Mouse (Mus musculus) right cerebral cortex, postnatal 10 days (tissue): ENCODE measurements at regions not wholly inside any gene's neighbourhood (a gene's known extent, or its start where the extent isn't known, plus 50 kb on each side); places are given as distances from the start of the nearest gene placed in this dataset.

ENCODE experiments used
- DNase-seq, 2 experiments: peaks; one replicate each; pipeline ENCODE4 v3.0.0; 2021; ENCODE audit warnings: low spot score in 2 of 2

DNA sequence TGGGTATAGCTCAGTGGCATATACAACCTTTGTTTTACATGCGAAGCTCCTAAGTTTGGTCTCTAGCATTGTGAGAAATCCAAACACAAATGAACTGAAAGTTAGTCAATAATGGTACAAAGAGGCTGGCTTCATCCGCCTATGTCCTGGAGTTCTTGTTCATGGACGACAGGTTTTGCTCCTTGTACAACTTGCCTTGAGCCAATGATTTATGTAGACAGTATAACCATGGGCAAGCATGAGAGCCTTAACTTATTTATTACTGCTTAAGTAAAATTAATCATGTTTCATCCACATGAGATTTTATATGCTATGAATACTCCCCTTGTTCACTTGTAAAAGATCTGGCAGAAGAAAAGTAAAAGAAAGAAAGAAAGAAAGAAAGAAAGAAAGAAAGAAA, 205.7 kb upstream of the Tet2 start:
- no peak for DNase-seq

GRCm38 (mm10) chr3:133751011-133751410, 206.1 kb upstream of the Tet2 start:
- no peak for DNase-seq

GRCm38 (mm10) chr3:133751565-133751964, 206.6 kb upstream of the Tet2 start:
- DNase-seq, result no peak

DNA sequence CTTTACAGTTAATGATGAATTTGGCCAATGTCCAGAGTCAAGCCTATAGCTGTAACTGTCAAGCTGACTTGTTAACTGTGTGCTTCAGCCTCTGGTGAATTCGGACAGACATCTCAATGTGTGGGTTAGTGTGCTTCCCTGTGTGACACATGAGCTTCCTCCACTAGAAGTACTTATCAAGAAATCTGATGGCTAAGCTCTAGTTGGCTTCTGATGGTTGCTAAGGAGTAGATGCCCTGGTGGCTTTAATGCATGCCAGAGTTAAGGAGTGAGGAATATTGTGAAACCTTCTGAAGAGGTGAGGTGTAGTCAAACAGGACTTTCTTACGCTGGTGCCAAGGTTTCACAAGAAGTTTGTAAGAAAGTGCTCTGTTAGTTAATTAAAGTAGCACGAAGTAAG, 208.1 kb upstream of the Tet2 start:
- no peak for DNase-seq

DNA sequence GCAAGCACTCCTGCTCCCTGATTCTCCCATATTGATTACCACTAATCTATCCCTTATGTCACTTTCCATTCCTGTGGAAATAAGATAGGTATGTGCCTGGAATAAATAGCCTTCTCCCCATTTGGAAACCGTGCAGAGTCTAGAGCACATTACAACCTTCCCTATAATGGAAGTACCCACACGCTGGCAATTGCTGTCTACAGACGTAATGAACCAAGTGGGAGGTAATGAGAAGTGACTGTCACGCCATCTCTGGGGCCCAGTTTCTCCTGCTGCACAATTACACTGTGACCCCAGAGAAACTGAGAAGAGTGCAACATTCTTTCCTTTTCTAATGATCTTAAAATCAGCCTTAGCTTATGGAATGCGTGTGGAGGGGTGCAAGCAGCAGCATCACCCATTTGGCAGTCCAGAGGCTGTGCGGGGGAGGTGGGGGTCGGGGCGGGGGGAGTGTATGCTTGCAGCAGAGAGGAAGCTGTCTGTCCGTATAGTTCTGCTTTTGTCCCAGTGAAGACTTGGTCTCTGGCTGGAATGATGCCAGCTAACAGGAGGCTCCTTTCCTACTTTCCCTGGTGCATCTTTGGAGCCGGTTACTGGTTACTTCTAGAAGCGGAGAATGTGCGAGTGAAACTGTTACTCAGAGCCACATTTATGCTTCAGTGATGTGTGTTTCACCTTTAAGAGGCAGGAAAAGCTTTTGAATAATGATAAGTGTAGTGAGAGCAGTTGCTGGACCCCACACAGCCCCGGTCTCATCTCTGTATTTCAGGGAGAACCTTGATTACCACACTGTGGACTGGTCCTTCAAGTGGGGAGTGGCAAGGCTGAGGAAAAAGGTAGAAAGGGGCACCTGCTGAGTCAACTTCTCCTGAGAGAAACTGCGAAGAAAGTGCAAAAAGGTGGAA, 209.3 kb upstream of the Tet2 start:
- DNase-seq, result peak in 1 of 2 experiments; percentile 34

DNA sequence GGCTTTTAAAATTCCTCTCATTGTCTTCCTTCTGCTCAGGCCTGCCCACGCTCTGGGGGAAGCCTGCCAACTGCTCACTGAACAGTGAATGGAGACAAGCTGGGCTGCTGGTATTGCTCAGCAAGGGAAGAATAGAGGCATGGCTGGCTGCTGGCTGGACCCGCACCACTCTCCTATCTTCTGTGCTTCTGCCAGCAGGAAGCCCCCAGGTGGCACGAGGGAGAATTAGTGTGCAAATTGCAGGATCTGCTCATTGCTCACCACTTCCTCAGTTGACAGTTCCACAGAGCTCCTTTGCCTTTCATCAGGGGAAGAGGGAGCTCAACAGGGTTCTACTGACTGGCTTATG, 209.9 kb upstream of the Tet2 start:
- DNase-seq, result peak; percentile 94

DNA sequence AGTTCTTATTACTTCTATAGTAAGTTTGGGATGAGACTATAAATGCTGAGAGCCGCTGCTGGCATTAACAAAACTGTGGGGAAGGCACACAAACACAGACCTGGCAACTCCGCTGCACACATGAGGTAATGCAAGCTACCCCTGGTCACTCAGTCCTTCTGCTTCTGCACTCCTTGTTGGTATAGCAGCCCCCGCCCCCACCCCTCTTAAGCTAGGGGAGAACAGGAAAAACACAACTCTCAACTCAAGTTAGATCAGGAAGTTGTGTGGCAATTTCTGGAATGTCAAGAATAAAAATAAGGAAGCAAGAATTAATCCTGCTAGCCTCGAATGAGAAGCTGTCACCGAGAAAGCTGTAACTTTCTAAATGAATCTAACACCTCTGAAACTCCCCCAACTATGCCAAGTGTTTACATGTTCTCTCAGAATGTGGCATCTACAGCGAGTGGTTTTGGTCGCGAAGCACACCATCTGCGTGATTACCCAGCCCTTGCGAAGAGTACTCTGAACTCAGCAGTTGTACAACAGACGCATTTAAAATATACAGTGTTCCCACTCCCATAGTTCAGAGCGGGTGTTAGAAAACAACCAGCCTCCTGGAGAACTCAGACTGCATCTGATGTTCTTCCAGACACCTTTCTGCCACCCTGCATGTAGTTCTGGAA, 212.9 kb upstream of the Tet2 start:
- peak; percentile 46 to 77 for DNase-seq

- no peak for DNase-seq
Observed at GRCm38 (mm10) chr3:133758421-133758820, 213.5 kb upstream of the Tet2 start.

- no peak for DNase-seq
Observed at GRCm38 (mm10) chr3:133759611-133760010, 214.7 kb upstream of the Tet2 start.

- no peak for DNase-seq
Observed at GRCm38 (mm10) chr3:133760221-133760620, 215.3 kb upstream of the Tet2 start.

- DNase-seq, result no peak
Observed at GRCm38 (mm10) chr3:133763721-133764120, 218.8 kb upstream of the Tet2 start.

GRCm38 (mm10) chr3:133773490-133773889, 228.6 kb upstream of the Tet2 start:
- DNase-seq, result no peak

DNA sequence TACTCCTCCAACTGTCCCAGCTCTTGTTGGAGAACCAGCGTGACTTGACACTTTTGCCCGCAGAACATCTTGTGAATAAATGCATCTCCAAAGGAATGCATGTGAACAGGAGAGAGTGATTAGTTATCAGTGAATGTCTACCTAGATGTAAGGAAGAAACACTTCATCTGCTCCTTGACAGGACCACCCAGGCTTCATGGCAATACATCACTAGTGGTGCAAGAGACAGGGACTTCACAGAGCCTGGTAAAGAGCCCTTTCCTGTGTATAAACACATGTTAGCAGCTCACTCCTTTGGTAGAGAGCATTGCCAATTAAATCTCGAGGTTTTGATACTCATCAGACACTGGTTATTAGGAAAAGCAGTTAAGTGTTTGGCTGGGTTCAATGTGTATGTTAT, 229.3 kb upstream of the Tet2 start:
- DNase-seq, result no peak

DNA sequence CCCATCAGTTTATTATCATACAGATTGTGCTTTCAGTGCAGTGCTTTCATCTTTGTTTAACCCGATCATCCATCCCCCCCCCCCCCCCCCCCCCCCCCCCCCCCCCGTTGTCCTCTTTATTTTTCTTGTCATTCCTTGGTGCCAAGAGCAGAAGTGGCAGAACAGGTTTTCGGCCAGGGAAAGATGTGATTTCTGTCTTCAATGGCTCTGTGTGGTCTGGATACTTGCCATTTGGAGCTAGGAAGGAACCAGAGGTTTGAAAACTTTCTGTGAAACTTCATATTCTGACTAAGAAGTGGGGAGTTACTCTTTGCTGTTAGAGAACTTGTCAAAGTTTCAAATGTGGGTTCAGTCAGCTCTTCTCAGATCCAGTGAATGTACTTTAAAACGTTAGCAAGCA, 231.1 kb upstream of the Tet2 start:
- DNase-seq, result no peak

GRCm38 (mm10) chr3:133779161-133779789, 234.3 kb upstream of the Tet2 start:
- DNase-seq, result no peak

DNA sequence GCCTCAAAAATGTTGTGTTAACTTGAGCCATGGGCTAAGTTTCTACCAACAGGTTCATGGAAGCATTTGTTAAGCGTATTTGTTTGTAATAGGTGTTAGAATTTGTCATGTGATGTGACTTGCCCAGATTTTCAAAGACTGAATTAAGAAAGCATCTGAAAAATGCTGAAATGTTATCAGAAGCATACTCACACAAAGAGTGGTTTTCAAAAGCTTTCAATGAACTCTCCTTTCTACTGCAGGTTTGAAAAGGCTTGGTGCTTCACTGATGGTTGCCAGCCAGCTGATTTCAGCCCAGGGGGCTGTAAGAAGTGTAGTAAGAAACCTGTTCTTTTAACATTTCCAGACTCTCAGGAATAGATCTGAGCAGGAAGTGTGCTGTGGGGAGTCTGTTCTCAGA, 238.1 kb upstream of the Tet2 start:
- DNase-seq, result no peak

DNA sequence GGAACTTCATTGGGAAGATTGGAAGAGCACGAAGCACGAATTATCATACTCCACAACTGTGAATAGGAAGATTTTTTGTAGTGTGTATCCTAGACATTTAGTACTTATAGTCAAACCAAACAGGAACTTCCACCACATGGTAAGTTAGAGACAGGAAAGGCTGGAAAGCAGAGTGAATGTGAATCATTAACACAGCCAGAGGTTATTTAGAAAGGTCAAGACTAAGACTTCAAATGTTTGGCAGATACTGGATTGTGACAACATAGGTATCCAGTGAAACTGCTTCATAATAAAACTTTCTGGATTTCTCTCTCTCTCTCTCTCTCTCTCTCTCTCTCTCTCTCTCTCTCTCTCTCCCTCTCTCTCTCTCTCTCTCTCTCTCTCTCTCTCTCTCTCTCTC, 246.4 kb upstream of the Tet2 start:
- no peak for DNase-seq

DNA sequence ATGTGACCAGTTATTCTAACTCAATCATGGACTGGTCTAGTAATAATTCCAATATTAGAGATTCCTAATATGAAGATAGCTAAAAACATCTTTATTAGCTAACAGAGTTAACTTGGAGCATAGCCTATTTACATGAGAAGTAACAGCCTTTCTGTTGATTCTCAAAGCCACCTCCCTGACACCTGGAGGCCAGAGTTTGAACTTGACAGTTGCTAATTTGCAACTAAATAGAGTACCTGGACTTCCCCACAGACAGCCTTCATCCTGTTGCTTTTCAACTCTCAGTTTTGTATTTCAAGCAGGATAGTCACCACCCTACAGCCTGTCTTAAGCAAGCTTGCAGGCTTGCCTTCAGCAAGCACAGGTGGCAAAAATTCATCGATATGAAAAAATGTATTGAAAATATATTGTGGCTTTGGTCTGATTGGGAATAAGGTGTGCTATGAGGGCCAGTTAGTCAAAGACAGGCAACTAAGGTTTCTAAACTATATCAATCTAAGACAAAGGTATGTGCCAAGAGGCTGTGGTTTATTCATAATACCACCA, 264.1 kb upstream of the Tet2 start:
- no peak for DNase-seq

GRCm38 (mm10) chr3:133818966-133819700, 274.2 kb upstream of the Tet2 start:
- DNase-seq, result no peak

DNA sequence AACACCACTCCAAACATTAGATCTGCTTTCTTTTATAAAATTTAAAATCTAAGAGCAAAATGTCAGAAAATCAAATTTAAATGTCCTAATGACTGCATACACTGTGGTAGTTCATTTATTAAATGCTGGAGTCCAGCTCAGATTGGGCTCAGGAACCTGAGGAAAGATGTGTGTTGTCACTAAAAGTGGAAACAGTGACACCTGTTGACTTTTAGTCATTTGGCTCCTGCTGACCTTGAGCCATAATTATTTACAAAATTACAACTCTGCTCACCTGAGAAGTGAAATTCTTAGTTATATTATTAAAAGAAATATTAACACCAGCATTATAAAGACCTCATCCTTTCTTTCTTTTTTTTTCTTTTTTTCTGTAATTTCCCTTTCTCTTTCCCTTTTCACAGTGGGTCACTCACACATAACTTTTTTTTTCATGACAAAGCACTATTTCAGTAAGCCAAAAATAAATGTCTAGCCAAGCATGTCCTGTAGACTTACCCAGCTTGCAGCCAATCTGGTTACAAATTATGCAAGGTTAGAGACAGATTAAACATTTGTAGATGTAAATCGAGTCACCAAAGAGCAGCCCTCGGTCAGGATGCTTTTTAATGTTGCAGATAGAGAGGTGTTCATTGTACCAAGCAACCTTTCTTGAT, 288.9 kb upstream of the Tet2 start:
- DNase-seq, result no peak

DNA sequence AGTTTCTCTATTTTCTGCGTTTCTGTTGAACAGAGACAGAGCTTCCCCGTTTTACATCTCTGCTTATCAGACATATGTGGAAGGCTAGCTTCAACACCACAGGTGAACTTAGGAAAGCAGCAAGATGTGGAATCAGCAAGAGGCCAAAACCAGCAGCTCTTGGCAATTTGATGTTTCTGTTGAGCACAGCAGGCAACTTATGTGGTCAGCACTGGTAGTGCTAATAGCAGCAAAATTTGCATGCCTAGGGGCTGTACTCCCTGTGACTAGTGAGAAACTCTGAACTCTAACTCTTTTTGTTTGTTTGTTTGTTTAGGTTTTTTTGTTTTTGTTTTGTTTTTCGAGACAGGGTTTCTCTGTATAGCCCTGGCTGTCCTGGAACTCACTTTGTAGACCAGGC, 289.5 kb upstream of the Tet2 start:
- DNase-seq, result no peak
